Mouse (Mus musculus) liver, embryonic 14.5 days (tissue): ENCODE data around the gene Sgip1.

Experiments
- CTCF ChIP-seq: IDR thresholded peaks from 2 replicates; pipeline ENCODE4 v1.5.1; 2016; ENCODE audit warnings: antibody characterized with exemption, low read depth, control low read depth
- EP300 ChIP-seq: IDR thresholded peaks from 2 replicates; pipeline ENCODE4 v1.6.1; 2016; ENCODE audit warnings: antibody characterized with exemption, low read depth

- TF ChIP-seq CTCF (no peak), EP300 (no peak)
These were observed 34.6 kb downstream of the Sgip1 start for GRCm38 (mm10) chr4:102775596-102776270.
